In the genomic region with DNA sequence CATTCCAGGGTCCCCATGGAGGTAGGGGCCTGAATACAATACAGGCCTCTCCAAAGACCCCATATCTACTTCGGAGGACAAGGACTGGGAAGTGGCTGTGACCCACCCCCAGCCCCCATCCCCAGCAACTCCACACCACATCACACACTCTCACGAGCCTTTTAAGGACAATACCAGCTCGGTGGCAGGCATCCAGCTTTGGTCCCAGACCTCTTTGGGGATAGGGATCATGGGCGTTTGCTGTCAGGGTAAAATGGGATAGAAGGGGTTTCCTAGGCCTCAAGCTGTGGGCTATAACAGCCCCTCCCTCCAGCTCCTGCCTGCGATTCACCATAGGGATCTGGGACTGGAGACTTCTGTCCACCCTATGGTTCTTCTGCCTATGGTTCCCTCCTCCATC, we compare ENCODE assay signal across 9 mouse cellular contexts. TPM values are rescaled to one million over a fixed set of nuclear protein-coding genes. Genes with fewer than 3 reads are reported as not detected.
A peak's percentile ranks its signal among the peaks of the same experiment; 100 is the strongest.
DNase-seq lines count a peak whose midpoint lies in the region; ATAC-seq and TF ChIP-seq lines count a peak whose summit lies in the region.
"Had no signal": no experiment of that assay in that cellular context is flagged by ENCODE, and none has a peak within 500 bp of the region (broad histone marks: within the 10 kb centered on the region; RNA-seq: fewer than 3 reads in every experiment).

No protein-coding gene starts in this region.

- H3K27me3 ChIP-seq in heart, embryonic 16.5 days (ENCODE audit: control insufficient read depth, insufficient read depth, low read length) = no peaks in the 10 kb centered on the region
- H3K27me3 ChIP-seq in neural tube, embryonic 12.5 days (replicated peaks) = no peaks in the 10 kb centered on the region

- no peaks in the 10 kb centered on the region for H3K36me3 ChIP-seq in heart, embryonic 16.5 days (ENCODE audit: control insufficient read depth, insufficient read depth)
- no peaks in the 10 kb centered on the region for H3K36me3 ChIP-seq in neural tube, embryonic 12.5 days

- H3K4me1 ChIP-seq in heart, embryonic 16.5 days (ENCODE audit: control insufficient read depth, insufficient read depth, low read length) = peaks cover 14% of the 10 kb centered on the region
- peaks cover 12% of the 10 kb centered on the region for H3K4me1 ChIP-seq in neural tube, embryonic 12.5 days

- ATAC-seq in heart, embryonic 16.5 days (replicated peaks; ENCODE audit: extremely low read depth, insufficient read depth, low FRiP score) = no peak
- ATAC-seq in neural tube, embryonic 12.5 days (ENCODE audit: low FRiP score, low read depth) = no peak

- H3K9me3 ChIP-seq in heart, embryonic 16.5 days (replicated peaks; ENCODE audit: control insufficient read depth, low read length) = no peaks in the 10 kb centered on the region
- no peaks in the 10 kb centered on the region for H3K9me3 ChIP-seq in neural tube, embryonic 12.5 days

- peak; percentile 38 for DNase-seq in adrenal gland, postnatal 25 days
- no peak for DNase-seq in adrenal gland, postnatal 4 days (ENCODE audit: low spot score in 2 of 2)
- no peak for DNase-seq in layer of hippocampus, adult 2 months (ENCODE audit: low spot score in 2 of 2)
- DNase-seq in layer of hippocampus, postnatal 10 days (ENCODE audit: low spot score in 2 of 2) = no peak
- no peak for DNase-seq in ovary, adult 18-20 months (ENCODE audit: low spot score)
- DNase-seq in urinary bladder, postnatal 25 days (ENCODE audit: low spot score) = no peak
- DNase-seq: thymus, postnatal 14 days had no signal

- no peak for TF ChIP-seq CTCF in layer of hippocampus, adult 2 months (conservative IDR thresholded peaks at IDR 0.05)

- WGBS in heart, embryonic 16.5 days = 46% methylated on average over 5 of the region's 5 CpGs
- 84% methylated on average over 5 of the region's 5 CpGs for WGBS in neural tube, embryonic 12.5 days

- H3K27ac ChIP-seq in layer of hippocampus, adult 2 months = peak overlapping the region; percentile 93
- H3K27ac ChIP-seq in heart, embryonic 16.5 days (ENCODE audit: low read length) = peak overlapping the region; percentile 88
- 0 out of 2 replicates have a peak overlapping the region, but pooled peaks have one; percentile 15 for H3K27ac ChIP-seq in neural tube, embryonic 12.5 days

- H3K4me3 ChIP-seq in layer of hippocampus, adult 2 months = no peak overlapping the region
- no peak overlapping the region for H3K4me3 ChIP-seq in heart, embryonic 16.5 days (ENCODE audit: low read length)
- H3K4me3 ChIP-seq in neural tube, embryonic 12.5 days = no peak overlapping the region

- 0 out of 2 replicates have a peak overlapping the region, but pooled peaks have one; percentile 8 for H3K9ac ChIP-seq in heart, embryonic 16.5 days (ENCODE audit: low read length)
- no peak overlapping the region for H3K9ac ChIP-seq in neural tube, embryonic 12.5 days

- H3K4me2 ChIP-seq in heart, embryonic 16.5 days (ENCODE audit: low read depth, low read length) = no peak overlapping the region
- H3K4me2 ChIP-seq in neural tube, embryonic 12.5 days (replicated peaks) = peak overlapping the region; percentile 46; the same call in 1 of the 2 replicates

RNA-seq across cellular contexts. Expression of gene Fam92b, which starts 14.4 kb away (rescaled TPM):
- 1.6 TPM in 1 of 2 replicates, not detected in the other for total RNA-seq in adrenal gland, postnatal 25 days (2021)
- total RNA-seq in adrenal gland, postnatal 4 days (2021) = 1 to 10 TPM; 1.6 to 2.3 TPM
- under 1 TPM; 0.31 to 0.91 TPM for total RNA-seq in layer of hippocampus, adult 2 months (2021)
- not detected for total RNA-seq in layer of hippocampus, postnatal 10 days (2021)
- polyA plus RNA-seq in heart, embryonic 16.5 days (2015; fragmentation: Nextera tagmentation; extraction: Ambion mirVana) = 0.66 and 0.79 TPM in 2 replicates
- 0.89 and 1.3 TPM in 2 replicates for polyA plus RNA-seq in neural tube, embryonic 12.5 days (2016; fragmentation: Nextera tagmentation; extraction: Ambion mirVana)

RNA-seq across cellular contexts. Expression of gene Gse1, which starts 36.6 kb away (rescaled TPM):
- total RNA-seq in adrenal gland, postnatal 25 days (2021) = 40.1 and 48.8 TPM in 2 replicates
- total RNA-seq in adrenal gland, postnatal 4 days (2021) = 10 to 100 TPM; 58.1 to 60.7 TPM
- total RNA-seq in layer of hippocampus, adult 2 months (2021) = 100 to 1,000 TPM; 146 to 158 TPM
- total RNA-seq in layer of hippocampus, postnatal 10 days (2021) = 10 to 100 TPM; 65.0 to 79.3 TPM
- polyA plus RNA-seq in heart, embryonic 16.5 days (2015; fragmentation: Nextera tagmentation; extraction: Ambion mirVana) = 7.7 and 9.7 TPM in 2 replicates
- polyA plus RNA-seq in neural tube, embryonic 12.5 days (2016; fragmentation: Nextera tagmentation; extraction: Ambion mirVana) = 26.0 and 30.5 TPM in 2 replicates

Comparison
In these comparisons a context has a peak if more than half of its experiments do, and no peak if none do; other contexts are left out.
1. H3K27ac ChIP-seq: peak in every context shown above with its lines; median percentile 93 in layer of hippocampus, adult 2 months; 88 in heart, embryonic 16.5 days; 15 in neural tube, embryonic 12.5 days.